Mouse (Mus musculus) kidney, adult 2 months (tissue): Measurements from ENCODE around the gene Zfp541.

Experiments used
- CTCF ChIP-seq: fragments of 200-500 bp; conservative IDR thresholded peaks from 2 replicates; pipeline ENCODE4 v1.5.1; 2011; ENCODE audit warnings: low read depth, mild to moderate bottlenecking, control low read depth, low read length, moderate library complexity, mixed read lengths; ENCODE audit not compliant: insufficient read depth, insufficient read length
- POLR2A ChIP-seq: fragments of 200-500 bp; IDR thresholded peaks from one replicate; pipeline ENCODE4 v1.6.1; 2011; ENCODE audit warnings: low read depth, low read length, control low read depth

DNA sequence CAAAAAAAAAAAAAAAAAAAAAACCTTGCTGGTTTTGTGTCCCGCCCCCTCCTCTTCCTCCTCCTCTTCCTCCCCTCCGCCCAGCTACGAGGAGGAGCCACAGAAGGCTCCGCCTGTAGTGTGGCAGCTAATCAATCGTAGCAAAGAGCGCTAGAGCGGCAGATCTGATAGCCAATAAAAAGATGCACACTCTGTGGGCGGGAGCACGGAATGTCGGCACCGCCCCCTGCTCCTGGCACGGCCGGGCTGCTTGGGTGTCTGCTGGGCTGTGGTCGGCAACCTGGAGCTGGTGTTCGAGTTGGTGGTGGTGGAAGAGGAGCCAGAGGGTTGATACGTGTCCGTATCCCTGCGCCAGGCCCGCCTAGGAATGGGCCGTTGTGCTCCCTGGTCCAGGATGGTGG is 13.4 kb upstream of the Zfp541 start:
- TF ChIP-seq CTCF (no peak), POLR2A (peak; percentile 62)
